Mouse (Mus musculus): ENCODE measurements around the gene Fkbp5.
"Not testable (repeated sequence)": the region's sequence is repeated elsewhere in the genome, so short reads cannot be mapped to it uniquely, and the experiment has no call there.

Gene Fkbp5

DNA sequence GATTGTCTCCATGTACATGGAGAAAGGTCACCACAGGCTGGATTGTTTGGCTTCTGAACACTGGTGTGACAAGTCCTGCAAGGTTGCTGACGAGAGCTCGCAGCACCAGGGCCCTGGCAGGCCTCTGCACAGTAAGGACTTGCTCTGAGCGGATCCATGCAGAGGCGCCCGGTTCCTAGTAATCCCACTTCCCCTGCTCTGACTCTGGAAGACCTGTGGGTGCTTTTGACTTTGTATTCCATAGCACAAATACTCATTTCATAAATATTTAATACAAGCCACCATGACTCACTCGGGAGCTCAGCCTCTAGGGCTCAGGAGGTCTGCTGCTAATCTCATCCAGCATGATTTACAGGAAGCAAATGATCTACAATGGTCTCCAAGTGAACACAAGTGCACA lies 97.7 kb downstream of the Fkbp5 start:
- no peak for DNase-seq (ENCODE audit: low spot score in 2 of 2)

DNA sequence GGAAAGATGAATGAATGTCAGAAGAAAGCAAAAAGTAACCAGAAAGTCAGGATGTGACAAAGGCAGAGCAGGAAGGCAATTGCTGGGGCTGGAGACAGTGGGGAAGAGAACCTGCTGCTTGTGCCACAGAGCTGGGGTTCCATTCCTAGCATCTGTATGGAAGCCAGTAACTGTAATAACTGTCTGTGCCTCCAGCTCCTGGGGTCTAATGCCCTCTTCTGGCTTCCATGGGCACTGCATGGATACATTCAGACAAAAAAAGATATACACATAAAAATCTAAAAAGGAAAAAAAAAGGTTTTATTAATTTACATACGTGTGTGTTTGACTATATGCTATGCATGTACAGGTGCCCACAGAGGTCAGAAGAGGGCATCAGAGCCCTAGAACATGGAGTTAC lies 98.4 kb downstream of the Fkbp5 start:
- DNase-seq (ENCODE audit: low spot score in 2 of 2), result no peak

DNA sequence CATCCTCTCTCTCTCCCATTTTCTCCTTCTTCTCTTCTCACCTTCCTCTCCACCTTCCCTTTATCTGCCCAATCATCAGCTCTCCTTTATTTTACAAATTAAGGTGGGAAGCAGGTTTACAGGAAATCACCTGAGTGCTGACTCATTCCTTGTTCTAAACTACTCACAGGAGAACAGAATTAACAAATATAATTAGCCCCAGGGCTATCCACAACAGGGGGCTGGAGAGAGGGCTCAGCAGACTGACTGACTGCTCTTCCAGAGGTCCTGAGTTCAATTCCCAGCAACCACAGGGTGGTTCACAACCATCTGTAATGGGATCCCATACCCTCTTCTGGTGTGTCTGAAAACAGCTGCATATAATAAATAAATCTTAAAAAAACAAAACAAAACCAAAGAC lies 98.8 kb downstream of the Fkbp5 start:
- DNase-seq (ENCODE audit: low spot score in 2 of 2), result not testable (repeated sequence)

DNA sequence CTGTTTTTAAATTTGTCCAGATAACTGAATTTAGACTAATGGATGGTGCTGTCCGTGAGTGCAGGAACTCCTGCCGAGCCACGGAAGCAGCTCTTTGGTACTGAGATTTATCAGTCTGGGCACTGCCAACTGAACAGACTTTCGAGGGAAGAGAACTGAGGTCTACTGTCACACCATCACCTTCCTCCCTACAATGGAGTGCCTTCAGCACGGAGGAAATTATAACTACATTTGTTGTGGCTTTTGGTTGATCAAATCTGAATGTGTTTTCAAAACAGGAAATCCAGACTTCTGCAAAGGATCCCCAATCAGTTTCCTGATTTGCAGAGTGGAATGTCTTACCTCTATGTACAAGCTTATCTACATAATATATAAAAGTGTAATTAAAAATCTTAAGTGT lies 99.6 kb downstream of the Fkbp5 start:
- no peak for DNase-seq (ENCODE audit: low spot score in 2 of 2)

DNA sequence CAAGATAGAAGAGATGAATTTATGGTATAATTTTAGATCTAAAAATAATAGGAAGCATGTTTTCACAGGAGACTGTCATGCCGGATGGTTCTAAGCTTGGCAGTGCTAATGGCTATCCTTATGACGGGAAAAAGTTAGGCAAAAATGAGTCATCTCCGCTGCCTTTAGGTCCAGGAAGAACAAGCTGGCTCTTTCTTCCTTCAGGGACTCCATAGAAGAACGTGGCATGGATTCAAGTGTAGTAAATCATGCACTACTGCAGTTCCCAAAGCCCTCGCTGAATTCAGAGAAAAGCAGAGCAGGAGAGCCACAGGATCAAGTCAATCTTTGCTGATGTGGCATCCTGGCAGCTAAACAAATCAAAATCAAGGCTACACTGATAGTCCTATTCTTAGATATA lies 102.1 kb downstream of the Fkbp5 start:
- DNase-seq (ENCODE audit: low spot score in 2 of 2), result no peak

DNA sequence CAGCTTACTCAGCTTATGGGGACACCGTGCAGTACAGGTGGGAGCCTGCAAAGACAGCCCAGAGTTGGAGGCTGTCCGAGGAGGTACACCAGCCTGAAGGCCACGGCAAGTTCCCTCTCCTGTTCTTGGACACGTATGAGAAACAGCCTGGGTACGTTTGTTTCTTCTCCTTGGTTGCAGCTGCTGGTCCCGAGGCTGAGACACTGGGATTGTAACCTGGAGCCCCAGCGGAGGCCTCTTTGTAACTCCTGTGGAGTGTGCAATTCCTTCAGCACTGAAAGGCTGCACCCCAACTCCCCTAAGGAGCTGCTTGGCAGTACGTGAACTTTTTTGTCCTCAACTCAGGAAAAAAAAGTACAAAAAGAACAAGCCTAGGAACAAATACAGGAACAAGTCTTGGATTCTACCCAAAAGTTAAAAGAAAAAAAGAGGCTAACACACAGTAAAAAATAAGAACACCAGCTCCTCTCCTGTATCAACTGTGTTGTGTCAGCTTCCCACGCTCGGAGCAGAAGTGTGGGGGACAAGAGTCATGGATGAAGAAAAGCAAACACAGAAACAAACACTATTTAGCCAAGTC lies 105.9 kb downstream of the Fkbp5 start:
- no peak for DNase-seq (ENCODE audit: low spot score in 2 of 2)

DNA sequence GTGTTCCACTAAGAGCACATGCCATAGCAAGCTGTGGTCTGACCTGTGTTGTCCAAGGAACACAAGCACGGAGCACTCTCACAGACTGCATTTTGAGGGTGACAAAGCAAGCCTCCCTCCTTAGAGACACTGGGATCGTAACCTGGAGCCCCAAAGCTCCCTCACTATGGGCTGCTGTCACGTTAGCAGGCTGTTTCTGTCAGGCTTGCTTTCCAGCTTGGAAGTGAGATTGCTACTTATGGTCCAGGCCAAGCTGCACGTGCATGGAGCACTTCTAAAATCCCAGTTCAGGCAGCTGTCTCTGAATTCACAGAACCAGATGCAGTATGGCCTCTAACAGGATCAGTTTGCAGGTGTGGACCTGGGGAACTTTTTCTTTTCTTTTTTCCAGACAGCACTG lies 106.6 kb downstream of the Fkbp5 start:
- no peak for DNase-seq (ENCODE audit: low spot score in 2 of 2)

DNA sequence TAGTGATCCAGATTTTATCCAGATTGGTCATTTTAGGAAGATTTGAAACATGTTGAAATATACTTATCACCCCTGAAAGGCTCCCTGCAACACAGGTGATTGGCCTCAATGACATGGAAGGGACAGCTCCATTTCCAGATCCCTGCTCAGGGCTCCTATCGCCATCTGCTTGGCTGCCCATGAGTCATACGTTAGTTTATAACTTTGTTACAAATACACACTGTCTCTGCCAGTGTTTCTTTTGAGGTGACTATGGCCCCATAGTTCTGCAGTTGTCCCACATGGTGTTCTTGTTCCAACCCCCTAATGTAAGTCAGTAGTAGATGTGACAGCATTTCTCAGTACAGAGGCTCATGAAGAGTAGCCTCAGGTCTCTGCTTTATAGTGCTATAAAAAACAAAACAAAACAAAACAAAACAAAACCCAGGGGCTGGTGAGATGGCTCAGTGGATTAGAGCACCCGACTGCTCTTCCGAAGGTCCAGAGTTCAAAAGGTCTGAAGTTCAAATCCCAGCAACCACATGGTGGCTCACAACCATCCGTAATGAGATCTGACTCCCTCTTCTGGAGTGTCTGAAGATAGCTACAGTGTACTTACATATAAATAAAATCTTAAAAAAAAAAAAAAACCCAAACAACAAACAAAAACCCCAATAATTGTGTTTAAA lies 108.9 kb downstream of the Fkbp5 start:
- DNase-seq (ENCODE audit: low spot score in 2 of 2), result no peak

DNA sequence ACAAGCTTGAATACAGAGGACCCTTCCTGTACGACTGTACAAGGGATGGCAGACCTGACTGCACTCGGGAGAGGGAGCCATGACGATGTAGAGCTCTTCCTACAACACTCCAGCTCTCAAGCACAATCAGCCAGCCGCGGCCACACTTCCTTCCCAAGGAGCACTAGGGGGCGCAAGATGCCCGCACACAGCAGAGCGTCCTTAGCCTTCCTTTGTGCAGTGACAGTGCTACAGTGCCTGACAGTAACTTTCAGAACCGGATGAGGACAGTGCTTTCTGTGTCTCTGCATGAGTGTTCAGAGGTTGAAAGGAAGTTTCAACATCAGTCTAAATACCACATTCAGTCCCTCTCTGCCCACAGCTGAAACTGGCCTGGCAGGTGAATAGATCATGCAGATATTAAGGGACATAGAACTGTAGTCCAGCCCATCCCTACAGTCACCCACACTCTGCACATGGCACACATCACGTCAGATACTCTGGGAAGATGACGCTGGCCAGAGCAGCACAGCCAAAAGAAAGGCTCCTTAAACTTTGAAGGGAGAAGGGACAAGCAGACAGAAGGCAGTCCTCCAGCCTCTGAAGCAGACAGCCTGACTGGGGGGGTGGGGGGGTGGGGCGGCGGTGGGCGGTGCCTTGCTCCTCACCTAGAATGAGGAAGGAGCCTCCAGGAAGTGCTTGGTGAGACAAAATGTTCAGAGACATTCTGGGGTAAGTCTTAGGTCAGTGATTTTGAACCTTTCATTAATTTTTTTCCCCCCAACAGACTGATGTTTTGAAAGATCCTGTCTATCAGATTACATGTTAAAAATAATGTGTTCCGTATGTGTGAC lies 109.7 kb downstream of the Fkbp5 start:
- DNase-seq (ENCODE audit: low spot score in 2 of 2), result peak; percentile 55 to 82

DNA sequence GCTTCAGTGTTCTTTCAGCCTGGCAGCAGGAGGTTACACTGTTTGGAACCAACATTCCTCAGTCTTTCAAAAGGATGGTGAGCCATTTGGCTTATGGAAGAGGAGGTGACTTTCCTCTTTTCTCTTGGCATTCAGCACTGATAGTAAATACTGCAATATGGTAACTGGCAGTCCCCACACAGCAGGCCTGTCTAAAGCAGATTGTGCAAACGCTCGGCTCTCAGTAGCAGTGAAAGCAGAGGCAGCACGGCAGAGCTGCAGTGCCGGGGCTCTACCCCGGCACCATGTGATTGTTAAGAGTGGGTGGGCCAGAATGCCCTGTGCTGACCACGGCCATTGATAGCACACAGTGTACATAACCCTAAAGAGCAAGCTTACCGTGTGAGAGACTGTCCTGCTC lies 110.9 kb downstream of the Fkbp5 start:
- no peak for DNase-seq (ENCODE audit: low spot score in 2 of 2)

DNA sequence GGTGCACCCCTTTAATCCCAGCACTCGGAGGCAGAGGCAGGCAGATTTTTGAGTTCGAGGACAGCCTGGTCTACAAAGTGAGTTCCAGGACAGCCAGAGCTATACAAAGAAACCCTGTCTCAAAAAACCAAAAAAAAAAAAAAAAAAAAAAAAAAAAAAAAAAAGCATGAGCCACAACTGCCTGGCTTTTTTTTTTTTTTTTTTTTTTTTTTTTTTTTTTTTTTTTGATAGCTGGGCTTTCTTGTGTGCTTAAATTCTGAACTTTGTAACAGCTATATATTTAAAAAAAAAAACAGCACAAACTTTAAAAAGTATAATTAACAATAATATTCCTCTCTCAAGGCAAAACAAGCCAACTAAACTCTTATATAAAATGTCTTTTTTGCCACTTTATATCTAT lies 112.6 kb downstream of the Fkbp5 start:
- DNase-seq (ENCODE audit: low spot score in 2 of 2), result not testable (repeated sequence)

DNA sequence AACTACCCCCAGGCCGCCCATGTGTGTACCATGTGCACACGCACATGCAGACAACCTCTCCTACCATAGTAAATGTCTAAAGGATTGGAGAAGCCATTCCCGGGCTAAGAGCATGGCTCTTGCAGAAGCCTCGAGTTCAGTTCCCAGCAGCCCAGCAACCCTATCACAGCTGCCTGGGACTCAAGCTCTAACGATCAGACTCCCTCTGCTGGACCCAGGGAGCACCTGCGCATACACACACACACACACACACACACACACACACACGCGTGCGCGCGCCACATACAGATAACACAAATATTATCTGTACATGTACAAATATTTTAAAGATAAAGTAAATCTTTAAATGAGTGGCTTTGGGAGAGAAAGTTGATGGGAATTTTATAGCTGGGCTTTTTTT lies 113.0 kb downstream of the Fkbp5 start:
- DNase-seq (ENCODE audit: low spot score in 2 of 2), result no peak

DNA sequence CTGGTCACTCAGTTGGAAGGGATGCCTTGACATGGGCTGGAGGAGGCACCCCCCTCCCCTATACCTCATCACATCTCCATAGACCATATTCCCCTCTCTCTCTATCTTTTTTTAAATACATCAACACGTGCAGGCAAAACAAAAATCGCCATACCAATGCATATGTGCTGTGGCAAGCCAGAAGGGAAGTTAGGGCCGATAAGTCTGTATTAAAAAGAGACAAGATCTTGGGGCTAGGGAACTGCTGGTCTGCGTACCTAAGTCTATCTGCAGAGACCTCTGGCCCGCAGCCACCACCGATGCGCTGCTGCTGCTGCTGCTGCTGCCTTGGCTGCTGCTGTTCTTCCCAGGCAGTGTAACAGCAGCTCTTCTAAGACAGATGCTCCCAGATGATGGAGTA lies 122.3 kb downstream of the Fkbp5 start:
- no peak for DNase-seq (ENCODE audit: low spot score in 2 of 2)

DNA sequence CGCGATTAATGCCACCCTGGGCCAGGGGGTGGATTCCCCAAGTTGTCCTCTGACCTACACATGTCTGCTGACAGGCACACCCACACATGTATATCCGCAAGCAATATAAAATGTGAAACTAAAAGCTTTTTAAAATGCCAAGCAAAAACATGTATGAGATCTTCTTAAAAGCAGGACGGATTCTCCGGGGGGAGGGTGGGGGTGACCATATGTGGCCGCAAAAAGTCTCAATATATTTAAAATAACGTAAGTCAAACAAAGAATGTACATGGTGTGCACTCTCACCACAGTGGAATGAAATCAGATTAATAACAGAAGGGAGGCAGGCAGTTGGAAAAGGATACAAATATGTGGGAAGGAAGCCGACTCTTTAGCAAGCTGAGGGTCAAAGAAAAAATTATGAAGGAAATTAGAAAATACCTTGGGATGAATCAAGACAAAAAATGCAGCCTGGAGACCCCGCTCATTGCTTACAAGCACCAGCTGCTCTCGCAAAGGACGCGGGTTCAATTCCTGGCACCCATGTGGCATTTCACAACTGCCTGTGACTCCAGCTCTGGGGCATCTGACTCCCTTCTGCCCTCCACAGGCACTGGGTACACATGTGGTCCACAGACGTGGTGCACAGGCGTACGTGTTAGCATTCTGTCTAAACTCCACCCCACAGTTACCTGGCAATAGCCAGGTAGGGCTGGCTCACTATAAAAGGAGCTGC lies 123.1 kb downstream of the Fkbp5 start:
- no peak for DNase-seq (ENCODE audit: low spot score in 2 of 2)

DNA sequence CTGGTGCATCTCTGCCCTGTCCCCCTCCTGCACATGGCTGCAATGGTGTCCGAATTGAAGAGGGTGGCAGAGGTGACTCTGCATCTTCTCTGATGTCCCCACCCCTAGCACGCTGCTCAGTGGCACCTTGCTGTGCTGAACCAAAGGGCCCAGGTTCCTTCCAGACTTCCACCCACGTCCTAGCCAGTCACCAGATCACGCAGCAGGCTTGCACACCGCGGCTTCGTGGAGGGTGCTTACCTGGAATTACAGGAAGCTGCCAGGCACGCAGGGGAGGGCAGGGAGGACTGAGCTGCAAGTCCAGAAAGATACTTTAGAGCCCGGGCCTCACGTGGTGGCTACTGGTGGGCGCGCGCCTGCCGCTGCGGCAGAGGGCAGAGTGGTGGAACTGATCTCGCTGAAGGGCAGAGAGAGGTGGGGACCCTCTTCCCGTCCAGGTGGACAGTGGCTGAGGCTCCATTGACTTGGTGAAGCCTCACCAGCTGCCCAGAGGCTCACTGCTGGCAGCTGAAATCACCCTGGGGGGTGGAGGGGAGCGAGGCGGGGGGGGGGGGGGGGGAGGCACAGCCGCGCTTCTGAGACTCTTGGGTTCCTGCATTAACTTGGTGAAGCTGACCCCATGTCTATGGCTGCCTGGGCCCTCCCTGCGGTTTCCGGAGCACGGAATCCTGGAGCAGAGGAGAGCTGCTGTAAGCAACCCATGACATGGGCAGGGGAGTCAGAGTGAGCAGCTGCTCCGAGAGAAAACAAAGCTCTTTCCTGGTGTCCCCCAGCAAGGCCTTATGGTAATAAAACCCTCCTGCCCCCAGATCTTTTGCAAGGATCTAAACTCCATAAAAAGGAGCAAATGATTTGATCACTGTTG lies 125.5 kb downstream of the Fkbp5 start:
- DNase-seq (ENCODE audit: low spot score in 2 of 2), result no peak

DNA sequence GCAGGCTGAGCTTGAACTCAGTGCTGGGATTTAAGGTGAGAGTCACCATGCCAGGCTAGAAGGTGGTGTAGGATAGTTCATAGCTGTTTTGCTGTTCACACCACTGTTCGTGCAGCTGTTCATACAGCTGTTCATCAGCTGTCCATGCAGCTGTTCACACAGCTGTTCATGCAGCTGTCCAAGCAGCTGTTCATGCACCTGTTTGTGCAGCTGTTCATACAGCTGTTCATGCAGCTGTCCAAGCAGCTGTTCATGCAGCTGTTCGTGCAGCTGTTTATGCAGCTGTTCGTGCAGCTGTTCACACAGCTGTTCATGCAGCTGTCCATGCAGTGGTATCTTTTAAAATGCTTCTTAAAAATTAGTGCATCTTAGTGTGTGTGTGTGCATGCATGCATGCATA lies 128.8 kb downstream of the Fkbp5 start:
- DNase-seq (ENCODE audit: low spot score in 2 of 2), result no peak

DNA sequence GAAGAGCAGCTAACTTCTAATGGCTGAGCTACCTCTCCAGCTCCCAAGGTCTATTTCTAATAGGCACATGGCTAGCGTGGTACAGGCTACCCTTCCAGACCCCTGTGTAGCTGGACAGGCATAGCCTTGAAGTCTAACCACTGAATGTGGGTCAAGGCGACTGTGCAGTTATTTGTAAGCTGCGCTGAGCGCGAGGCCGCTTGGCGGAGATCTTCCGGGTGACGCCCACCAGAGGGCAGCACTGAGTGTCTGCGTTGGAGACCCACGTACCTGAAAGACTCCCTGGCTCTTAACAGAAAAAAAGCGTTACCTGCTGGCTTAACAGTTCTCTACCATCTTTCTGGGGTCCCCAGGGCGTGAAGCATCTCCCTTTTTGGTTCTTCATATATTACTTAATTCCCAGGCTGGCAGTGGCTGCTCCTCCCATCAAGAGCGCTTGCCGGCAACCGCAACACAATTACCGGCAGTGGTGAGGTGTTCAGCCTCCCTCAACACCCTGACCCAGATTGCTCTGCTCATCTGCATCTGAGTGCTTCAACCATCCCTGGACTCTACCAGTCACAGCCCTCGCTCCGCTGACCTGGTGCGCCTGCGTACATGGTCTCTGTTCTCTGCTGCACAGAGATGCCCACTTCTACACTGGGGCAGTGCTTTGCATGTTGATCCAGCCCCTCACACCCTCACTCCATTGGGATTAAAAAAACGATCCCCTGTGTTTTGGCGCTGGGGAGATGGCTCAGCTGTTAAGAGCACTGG lies 131.0 kb downstream of the Fkbp5 start:
- DNase-seq (ENCODE audit: low spot score in 2 of 2), result peak; percentile 70 to 88

DNA sequence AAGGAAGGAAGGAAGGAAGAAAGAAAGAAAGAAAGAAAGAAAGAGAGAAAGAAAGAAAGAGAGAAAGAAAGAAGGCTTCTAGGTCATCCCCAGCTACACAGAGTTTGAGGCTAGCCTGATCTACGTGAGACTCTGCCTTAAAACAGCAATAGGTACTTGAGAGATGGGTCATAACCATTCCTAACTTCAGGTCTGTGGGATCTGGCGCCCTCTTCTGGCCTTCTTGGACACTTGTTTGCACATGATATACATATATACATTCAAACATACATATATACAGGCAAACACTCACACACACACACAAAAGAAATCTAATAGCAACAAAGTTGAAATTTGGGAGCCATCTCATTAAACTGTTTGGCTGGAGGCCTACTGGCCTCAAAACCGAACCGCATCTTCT lies 133.0 kb downstream of the Fkbp5 start:
- DNase-seq (ENCODE audit: low spot score in 2 of 2), result peak in 1 of 2 experiments; percentile 66

DNA sequence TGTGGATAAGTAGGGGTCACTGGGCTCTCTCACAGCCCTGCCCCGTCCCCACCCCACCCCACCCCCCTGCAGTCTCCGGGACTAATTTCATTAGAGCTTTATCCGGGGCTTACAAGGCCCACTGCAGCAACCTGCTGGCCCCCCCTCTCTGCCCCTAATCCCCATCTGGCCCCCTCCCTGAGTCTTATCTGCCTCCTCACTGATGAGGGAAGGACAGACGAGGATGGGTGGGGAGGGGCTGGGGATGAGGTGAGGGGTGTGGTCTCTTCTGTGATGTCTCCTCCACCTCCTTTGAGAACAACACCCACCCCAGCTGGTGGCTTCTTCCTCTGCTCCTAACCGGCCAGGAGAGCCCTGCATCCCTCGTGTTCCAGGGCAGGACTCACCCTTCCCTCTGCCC lies 137.1 kb downstream of the Fkbp5 start:
- no peak for DNase-seq (ENCODE audit: low spot score in 2 of 2)

DNA sequence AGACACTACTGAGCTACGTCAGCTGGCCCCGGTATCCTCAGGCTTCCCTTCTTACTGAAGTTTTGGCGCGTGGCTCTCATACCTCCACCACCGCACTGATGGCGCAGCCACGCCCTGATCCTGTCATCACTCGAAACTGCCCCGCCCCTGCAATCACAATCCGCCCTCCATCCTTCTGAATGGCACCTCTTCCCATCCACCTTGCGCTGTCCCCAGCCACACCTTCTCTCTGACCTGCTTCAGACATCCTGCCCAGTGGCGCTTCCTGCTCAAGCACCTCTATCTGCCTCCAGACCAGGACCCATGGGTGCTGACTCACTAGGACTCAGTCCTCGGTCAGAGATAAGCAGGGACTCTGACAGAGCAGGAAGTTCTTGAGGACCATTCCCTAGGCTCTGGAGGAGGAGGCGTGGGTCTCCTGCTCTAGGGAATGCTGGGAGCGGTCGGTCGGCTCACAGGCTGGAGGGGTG lies 141.7 kb downstream of the Fkbp5 start:
- no peak for DNase-seq (ENCODE audit: low spot score in 2 of 2)

DNA sequence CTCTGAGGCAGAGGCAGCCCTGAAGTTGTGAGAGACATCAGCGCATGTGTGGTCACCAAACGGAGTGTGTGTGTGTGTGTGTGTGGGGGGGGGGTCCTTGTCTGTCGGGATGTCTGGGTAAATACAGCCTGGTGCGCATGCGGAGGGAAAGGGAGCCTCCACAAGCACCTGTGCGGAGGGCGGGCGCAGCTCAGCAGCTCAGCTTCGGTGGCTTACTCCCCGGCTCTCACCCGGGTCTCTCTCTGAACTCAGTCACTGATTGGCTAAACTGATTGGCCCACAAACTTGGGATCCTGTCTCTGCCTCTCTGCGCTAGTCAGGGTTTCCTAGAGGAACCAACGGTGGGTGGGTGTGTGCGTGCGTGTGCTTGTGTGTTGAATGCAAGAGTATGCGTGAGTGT lies 142.8 kb downstream of the Fkbp5 start:
- DNase-seq (ENCODE audit: low spot score in 2 of 2), result no peak
